Mouse (Mus musculus) right cerebral cortex, postnatal 14 days (tissue): Measurements from ENCODE around the gene Gm14326.
A peak's percentile ranks its signal among the peaks of the same experiment; 100 is the strongest.
"Not testable (repeated sequence)": the region's sequence is repeated elsewhere in the genome, so short reads cannot be mapped to it uniquely, and the experiment has no call there.

ENCODE experiments used
- DNase-seq: peaks from one replicate; pipeline ENCODE4 v3.0.0; 2022

Gene Gm14326

DNA sequence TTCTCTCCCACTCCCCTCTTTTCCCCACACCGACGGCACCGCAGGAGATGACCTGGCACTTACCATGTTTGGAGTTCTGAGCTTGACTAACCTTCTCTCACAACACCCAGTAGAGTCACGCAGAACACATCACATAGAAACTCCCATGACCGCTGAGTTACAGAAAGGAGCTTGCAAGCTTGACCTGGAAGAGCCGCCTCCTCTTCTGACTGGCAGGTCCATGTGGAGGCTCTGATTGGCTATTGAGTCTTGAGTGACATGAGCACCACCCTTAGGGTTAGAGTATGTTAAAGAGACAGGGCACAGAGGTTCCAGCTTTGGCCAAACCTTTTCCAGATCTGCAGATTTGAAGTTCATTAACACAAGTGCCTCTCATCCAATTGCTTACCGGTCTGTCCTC lies at the start of gene Gm14326:
TSS of gene Gm14326 (minus strand) at position 153 of the 400 bp plus-strand sequence.
- peak; percentile 14 for DNase-seq

GRCm38 (mm10) chr2:177974814-177975213 lies 17.7 kb upstream of the Gm14326 start:
- not testable (repeated sequence) for DNase-seq

DNA sequence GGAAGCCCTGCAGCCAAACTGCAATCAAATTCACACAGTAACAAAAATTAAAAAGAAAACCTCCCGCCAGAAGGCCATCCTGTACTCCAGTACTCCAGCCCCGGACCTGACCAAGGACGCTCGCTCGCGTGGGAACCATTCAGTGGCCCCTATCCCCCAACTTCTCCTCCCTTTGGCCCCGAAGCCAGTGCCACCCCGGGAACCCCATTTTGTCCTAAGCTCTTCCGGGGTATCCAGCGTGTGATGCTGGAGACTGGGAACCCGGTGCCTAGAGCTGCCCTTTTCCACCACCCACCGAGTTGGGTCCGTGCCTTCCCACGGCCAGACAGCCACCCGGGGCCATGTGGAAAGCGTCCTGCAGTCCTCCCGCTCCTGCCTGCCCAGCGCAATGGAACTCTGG lies 363 bp downstream of the Gm14326 start:
- DNase-seq = peak; percentile 23

GRCm38 (mm10) chr2:177925563-177926103 lies 31.5 kb downstream of the Gm14326 start, which contains the start of gene Zfp972:
Zfp972 (minus strand) TSS chr2:177925613.
- DNase-seq = not testable (repeated sequence)

GRCm38 (mm10) chr2:177903276-177903675 lies 53.8 kb downstream of the Gm14326 start:
- DNase-seq = not testable (repeated sequence)

GRCm38 (mm10) chr2:177898171-177898570 lies 58.9 kb downstream of the Gm14326 start:
- not testable (repeated sequence) for DNase-seq

DNA sequence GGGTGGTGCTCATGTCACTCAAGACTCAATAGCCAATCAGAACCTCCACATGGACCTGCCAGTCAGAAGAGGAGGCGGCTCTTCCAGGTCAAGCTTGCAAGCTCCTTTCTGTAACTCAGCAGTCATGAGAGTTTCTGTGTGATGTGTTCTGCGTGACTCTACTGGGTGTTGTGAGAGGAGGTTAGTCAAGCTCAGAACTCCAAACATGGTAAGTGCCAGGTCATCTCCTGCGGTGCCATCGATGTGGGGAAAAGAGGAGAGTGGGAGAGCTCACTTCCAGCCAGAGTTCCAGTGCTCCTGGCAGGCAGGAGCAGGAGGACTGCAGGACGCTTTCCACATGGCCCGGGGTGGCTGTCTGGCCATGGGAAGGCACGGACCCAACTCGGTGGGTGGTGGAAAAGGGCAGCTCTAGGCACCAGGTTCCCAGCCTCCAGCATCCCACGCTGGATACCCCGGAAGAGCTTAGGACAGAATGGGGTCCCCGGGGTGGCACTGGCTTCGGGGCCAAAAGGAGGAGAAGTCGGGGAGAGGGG lies 60.0 kb downstream of the Gm14326 start, which contains the start of gene Gm14327:
TSS of gene Gm14327 (plus strand) at position 51 of the 533 bp plus-strand sequence.
- DNase-seq = not testable (repeated sequence)

- DNase-seq = not testable (repeated sequence)
These were observed 69.4 kb downstream of the Gm14326 start for GRCm38 (mm10) chr2:177887743-177888142.
